Mouse (Mus musculus) liver, adult 2 months (tissue): ENCODE measurements around the gene Ccdc12. TPM values are rescaled to one million over a fixed set of nuclear protein-coding genes. Genes with fewer than 3 reads are reported as not detected.

Experiments used
- DNase-seq: peaks from one replicate; pipeline ENCODE4 v3.0.0-alpha.2; 2011; ENCODE audit warnings: low read depth, low spot score; ENCODE audit errors: extremely low read depth
- H3K27ac ChIP-seq: fragments of 200-500 bp; replicated peaks from 2 replicates; pipeline ENCODE4 v1.5.1; 2012; ENCODE audit warnings: low read depth, mild to moderate bottlenecking, control low read depth, inconsistent platforms, low read length; ENCODE audit not compliant: insufficient read depth
- H3K27me3 ChIP-seq: fragments of 200-500 bp; 2 replicates; pipeline ENCODE4 v1.6.1; 2012; ENCODE audit warnings: mild to moderate bottlenecking, moderate library complexity, low read length, inconsistent platforms; ENCODE audit not compliant: control insufficient read depth, insufficient read depth
- H3K36me3 ChIP-seq: fragments of 200-500 bp; 2 replicates; pipeline ENCODE4 v1.6.1; 2012; ENCODE audit warnings: low read length, inconsistent platforms; ENCODE audit not compliant: control insufficient read depth, insufficient read depth
- H3K4me1 ChIP-seq: fragments of 200-500 bp; 2 replicates; pipeline ENCODE4 v1.6.1; 2011; ENCODE audit warnings: low read length; ENCODE audit not compliant: control insufficient read depth, insufficient read depth
- H3K4me3 ChIP-seq: fragments of 200-500 bp; 2 replicates; pipeline ENCODE4 v1.5.1; 2011; ENCODE audit warnings: low read depth, mild to moderate bottlenecking, control low read depth, low read length, moderate library complexity; ENCODE audit not compliant: insufficient read depth
- H3K79me2 ChIP-seq: fragments of 200-500 bp; 2 replicates; pipeline ENCODE4 v1.6.1; 2012; ENCODE audit warnings: inconsistent platforms, mild to moderate bottlenecking, low read length, moderate library complexity; ENCODE audit not compliant: control insufficient read depth, insufficient read depth
- H3K9ac ChIP-seq: fragments of 200-500 bp; 2 replicates; pipeline ENCODE4 v1.6.1; 2012; ENCODE audit warnings: low read depth, mild to moderate bottlenecking, control low read depth, inconsistent platforms, low read length
- CTCF ChIP-seq: fragments of 200-500 bp; IDR thresholded peaks from 2 replicates; pipeline ENCODE4 v1.5.1; 2011; ENCODE audit warnings: low read depth, low read length, control low read depth
- POLR2A ChIP-seq: fragments of 200-500 bp; IDR thresholded peaks from 2 replicates; pipeline ENCODE4 v1.6.1; 2011; ENCODE audit warnings: low read length, control low read depth; ENCODE audit not compliant: insufficient read depth; ENCODE audit errors: extremely low read depth
- WGBS: fragments of 180-500 bp; shearing (Covaris S2); methylation state at CpG from one replicate; pipeline ENCODE4 v1.1.7; 2018; 5-methylcytosine and 5-hydroxymethylcytosine counted together
- polyA plus RNA-seq: library from polyadenylated mRNA; depleted of rRNA; stranded (reverse); fragments of >200 nt; gene quantifications from 2 replicates; pipeline ENCODE4 v1.2.3, GENCODE M21; 2012
- total RNA-seq: library from RNA; depleted of rRNA; stranded (reverse); fragments of >200 nt; gene quantifications from 2 replicates; pipeline ENCODE4 v1.2.3, GENCODE M21; 2014

Gene Ccdc12
- total and polyA plus RNA-seq, 2 experiments, result 29.9 to 51.4 TPM

GRCm38 (mm10) chr9:110716775-110717174 lies 60.5 kb downstream of the Ccdc12 start:
- TF ChIP-seq POLR2A (no peak), CTCF (peak; percentile 73)
- Histone ChIP-seq H3K79me2 (no peaks in the 10 kb centered on the region), H3K36me3 (peaks cover 6% of the 10 kb centered on the region; the same call in 1 of the 2 replicates), H3K4me3 (no peak overlapping the region), H3K9ac (no peak overlapping the region), H3K4me1 (peaks cover 6% of the 10 kb centered on the region), H3K27me3 (no peaks in the 10 kb centered on the region), H3K27ac (no peak overlapping the region)
- DNase-seq, result peak; percentile 31
- 40% methylated on average over 4 of the region's 4 CpGs for WGBS

- peaks cover 6% of the 10 kb centered on the region for H3K4me1 ChIP-seq
- no peak overlapping the region for H3K4me3 ChIP-seq
- 0 out of 2 replicates have a peak, but pooled peaks cover under 1% of the 10 kb centered on the region for H3K36me3 ChIP-seq
- no peak overlapping the region for H3K27ac ChIP-seq
- H3K9ac ChIP-seq, result no peak overlapping the region
- H3K79me2 ChIP-seq, result no peaks in the 10 kb centered on the region
- TF ChIP-seq CTCF (no peak), POLR2A (no peak)
- H3K27me3 ChIP-seq, result no peaks in the 10 kb centered on the region
- WGBS, result 20% methylated on average over 6 of the region's 6 CpGs
- peak; percentile 43 for DNase-seq
These were observed 61.8 kb downstream of the Ccdc12 start for GRCm38 (mm10) chr9:110718071-110718470.

GRCm38 (mm10) chr9:110718810-110719209 lies 62.5 kb downstream of the Ccdc12 start:
- WGBS, result 57% methylated on average over 3 of the region's 3 CpGs
- no peak for DNase-seq

GRCm38 (mm10) chr9:110719977-110720376 lies 63.7 kb downstream of the Ccdc12 start:
- WGBS, result 80% methylated on average over 5 of the region's 5 CpGs
- peaks cover 6% of the 10 kb centered on the region for H3K4me1 ChIP-seq
- H3K27me3 ChIP-seq, result no peaks in the 10 kb centered on the region
- TF ChIP-seq CTCF (no peak), POLR2A (no peak)
- H3K79me2 ChIP-seq, result no peaks in the 10 kb centered on the region
- H3K36me3 ChIP-seq, result no peaks in the 10 kb centered on the region
- DNase-seq, result no peak
- H3K4me3 ChIP-seq, result no peak overlapping the region
- no peak overlapping the region for H3K9ac ChIP-seq
- no peak overlapping the region for H3K27ac ChIP-seq

More at GRCm38 (mm10) chr9:110718810-110719209, 62.5 kb downstream of the Ccdc12 start:
- Histone ChIP-seq H3K27me3 (no peaks in the 10 kb centered on the region), H3K9ac (no peak overlapping the region), H3K79me2 (no peaks in the 10 kb centered on the region), H3K4me1 (peaks cover 6% of the 10 kb centered on the region), H3K36me3 (no peaks in the 10 kb centered on the region), H3K4me3 (no peak overlapping the region), H3K27ac (no peak overlapping the region)
- TF ChIP-seq POLR2A, result no peak
- no peak for TF ChIP-seq CTCF

GRCm38 (mm10) chr9:110722060-110722459 lies 65.8 kb downstream of the Ccdc12 start:
- TF ChIP-seq POLR2A (no peak), CTCF (no peak)
- Histone ChIP-seq H3K4me1 (peaks cover 6% of the 10 kb centered on the region), H3K27ac (no peak overlapping the region), H3K4me3 (no peak overlapping the region), H3K36me3 (no peaks in the 10 kb centered on the region), H3K27me3 (no peaks in the 10 kb centered on the region), H3K9ac (no peak overlapping the region), H3K79me2 (no peaks in the 10 kb centered on the region)
- no peak for DNase-seq
- 89% methylated on average over 10 of the region's 10 CpGs for WGBS

- Histone ChIP-seq H3K9ac (no peak overlapping the region), H3K4me3 (no peak overlapping the region), H3K79me2 (no peaks in the 10 kb centered on the region), H3K27ac (no peak overlapping the region), H3K4me1 (no peaks in the 10 kb centered on the region), H3K36me3 (no peaks in the 10 kb centered on the region), H3K27me3 (no peaks in the 10 kb centered on the region)
- no peak for DNase-seq
- 47% methylated on average over 9 of the region's 9 CpGs for WGBS
- TF ChIP-seq POLR2A, result no peak
- no peak for TF ChIP-seq CTCF
These were observed 69.4 kb downstream of the Ccdc12 start for GRCm38 (mm10) chr9:110725721-110726135.
